Mouse (Mus musculus): ENCODE data around the gene Olfr384.
"Not testable (repeated sequence)": the region's sequence is repeated elsewhere in the genome, so short reads cannot be mapped to it uniquely, and the experiment has no call there.

Gene Olfr384

GRCm38 (mm10) chr11:73598294-73598693 lies at the start of gene Olfr384:
Gene Olfr384, plus strand, starts transcription at chr11:73598594.
- no peak for DNase-seq

GRCm38 (mm10) chr11:73579871-73580270 lies 18.5 kb upstream of the Olfr384 start:
- no peak for DNase-seq

GRCm38 (mm10) chr11:73583188-73583587 lies 15.2 kb upstream of the Olfr384 start:
- DNase-seq: not testable (repeated sequence)

GRCm38 (mm10) chr11:73592908-73593307 lies 5.5 kb upstream of the Olfr384 start, which contains the start of gene Olfr385:
Gene Olfr385, minus strand, starts transcription at chr11:73593008.
- no peak for DNase-seq

All from cerebellum, postnatal 36 days (tissue).